ENCODE assay signal across 8 mouse cellular contexts in the genomic region with DNA sequence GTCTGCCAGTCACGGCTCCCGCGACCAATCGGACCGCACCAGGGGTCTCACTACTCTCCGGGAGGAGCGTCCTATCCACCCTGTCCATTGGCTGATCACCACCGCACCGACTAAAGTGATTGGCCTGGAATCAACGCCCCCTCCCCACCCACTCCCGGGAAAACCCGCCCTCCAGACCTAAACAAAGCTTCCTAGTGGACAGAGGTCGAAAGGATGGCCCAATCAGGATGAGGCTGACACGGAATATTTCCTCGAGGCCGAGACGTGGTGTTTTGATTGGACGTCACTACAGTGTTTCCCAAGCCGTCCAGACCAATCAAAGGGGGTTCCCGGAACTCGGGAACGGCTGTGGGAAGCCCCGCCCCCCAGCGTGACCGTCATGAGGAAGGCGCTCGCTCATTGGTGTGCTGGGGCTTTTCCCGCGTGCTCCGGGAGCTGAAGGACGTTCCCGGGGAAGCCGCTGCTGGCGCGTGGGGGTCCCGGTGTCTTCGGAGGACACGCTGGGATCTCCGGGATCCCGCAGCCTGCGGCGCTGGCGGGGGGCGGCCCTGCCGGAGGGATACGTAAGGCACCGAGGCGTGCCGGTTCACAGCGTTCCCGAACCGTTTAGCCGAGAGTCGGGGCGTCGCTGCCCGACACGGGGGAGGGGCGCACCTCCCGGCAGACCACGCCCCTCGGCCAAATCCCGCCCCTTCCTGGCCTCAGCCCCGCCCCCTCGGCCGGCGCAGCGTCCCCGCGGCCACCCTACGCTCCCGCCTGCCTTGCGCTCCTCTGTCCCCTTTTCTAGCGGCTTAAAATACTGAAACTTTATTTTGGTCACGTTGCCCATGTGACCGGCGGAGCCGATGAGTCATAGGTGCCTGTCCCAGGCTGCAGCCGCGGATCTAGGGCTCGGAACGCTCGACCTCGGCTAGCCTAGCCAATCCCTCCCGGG. TPM values are rescaled to one million over a fixed set of nuclear protein-coding genes. Genes with fewer than 3 reads are reported as not detected.
A peak's percentile ranks its signal among the peaks of the same experiment; 100 is the strongest.
DNase-seq lines count a peak whose midpoint lies in the region; ATAC-seq lines count a peak whose summit lies in the region.

A gene (minus strand): TSS at position 71 of the 934 bp plus-strand sequence.

- peak; percentile 98 for ATAC-seq in hindbrain, embryonic 12.5 days (ENCODE audit: low FRiP score)

- no peaks in the 10 kb centered on the region for H3K9me3 ChIP-seq in hindbrain, embryonic 12.5 days (replicated peaks)

- H3K36me3 ChIP-seq in hindbrain, embryonic 12.5 days: no peaks in the 10 kb centered on the region

- DNase-seq in NIH3T3 (ENCODE audit: low read depth): peak; percentile 99
- peak; percentile 100 for DNase-seq in cerebellum, postnatal 10 days
- DNase-seq in frontal cortex, postnatal 10 days (ENCODE audit: low spot score in 2 of 2): peak; percentile 100
- DNase-seq in layer of hippocampus, postnatal 14 days (ENCODE audit: low spot score in 2 of 2): peak; percentile 100
- peak; percentile 99 for DNase-seq in lung, postnatal 14 days
- DNase-seq in retina, adult 2 months (ENCODE audit: low read depth, low spot score): peak; percentile 100
- DNase-seq in thymus, postnatal 36 days: peak; percentile 99 to 100

- H3K4me2 ChIP-seq in hindbrain, embryonic 12.5 days (replicated peaks): peak within 1 kb of the TSS; percentile 96

- H3K27ac ChIP-seq in hindbrain, embryonic 12.5 days: peak within 1 kb of the TSS; percentile 90

- H3K27me3 ChIP-seq in hindbrain, embryonic 12.5 days: peaks cover 4% of the 10 kb centered on the region; the same call in 1 of the 2 replicates

- H3K9ac ChIP-seq in hindbrain, embryonic 12.5 days: peak within 1 kb of the TSS; percentile 89

- under 1% methylated on average over 79 of the region's 85 CpGs for WGBS in hindbrain, embryonic 12.5 days

- H3K4me3 ChIP-seq in hindbrain, embryonic 12.5 days: peak within 1 kb of the TSS; percentile 92

- peaks cover 19% of the 10 kb centered on the region for H3K4me1 ChIP-seq in hindbrain, embryonic 12.5 days

RNA-seq across cellular contexts. Expression of the gene that starts here (rescaled TPM):
- polyA plus RNA-seq in hindbrain, embryonic 12.5 days (2016; fragmentation: Nextera tagmentation; extraction: Ambion mirVana): 136 and 157 TPM in 2 replicates
- total RNA-seq in layer of hippocampus, postnatal 14 days (2021): 100 to 1,000 TPM; 230 to 235 TPM

Comparison
In these comparisons a context has a peak if more than half of its experiments do, and no peak if none do; other contexts are left out.
1. Peak in every context shown above with its lines: DNase-seq, ATAC-seq, H3K4me3 ChIP-seq and H3K27ac ChIP-seq.